Mouse (Mus musculus) lung, embryonic 16.5 days (tissue): ENCODE results near the gene Cdk10. TPM values are rescaled to one million over a fixed set of nuclear protein-coding genes. Genes with fewer than 3 reads are reported as not detected.

Source experiments
- ATAC-seq: fragments of 200-750 bp; cut with Nextera tagmentation; 2 replicates; pipeline ENCODE4 v1.8.0; 2017; ENCODE audit warnings: low read depth, mild to moderate bottlenecking, moderate library complexity
- H3K27ac ChIP-seq: fragments of 300-500 bp; sonication (generic); 2 replicates; pipeline ENCODE4 v1.5.1; 2014; ENCODE audit warnings: mild to moderate bottlenecking, control low read depth, low read length
- H3K27me3 ChIP-seq: fragments of 300-500 bp; sonication (generic); 2 replicates; pipeline ENCODE4 v1.6.1; 2014; ENCODE audit warnings: low read depth, low read length, mixed read lengths; ENCODE audit not compliant: control insufficient read depth, insufficient read depth
- H3K36me3 ChIP-seq: fragments of 300-500 bp; sonication (generic); 2 replicates; pipeline ENCODE4 v1.6.1; 2014; ENCODE audit warnings: low read length; ENCODE audit not compliant: control insufficient read depth, insufficient read depth
- H3K4me1 ChIP-seq: fragments of 300-500 bp; sonication (generic); replicated peaks from 2 replicates; pipeline ENCODE4 v1.6.1; 2014; ENCODE audit warnings: low read length, mixed read lengths; ENCODE audit not compliant: control insufficient read depth, insufficient read depth
- H3K4me2 ChIP-seq: fragments of 300-500 bp; sonication (generic); 2 replicates; pipeline ENCODE4 v1.6.1; 2014; ENCODE audit warnings: low read depth, low read length, control low read depth
- H3K4me3 ChIP-seq: fragments of 300-500 bp; sonication (generic); 2 replicates; pipeline ENCODE4 v1.5.1; 2014; ENCODE audit warnings: mild to moderate bottlenecking, low read length, control low read depth
- H3K9ac ChIP-seq: fragments of 300-500 bp; sonication (generic); 2 replicates; pipeline ENCODE4 v1.6.1; 2014; ENCODE audit warnings: low read length, control low read depth
- H3K9me3 ChIP-seq: fragments of 300-500 bp; sonication (generic); 2 replicates; pipeline ENCODE4 v1.6.1; 2016; ENCODE audit warnings: low read length; ENCODE audit not compliant: control insufficient read depth
- WGBS: fragments of 180-500 bp; shearing (Covaris S2); extraction: QIAGEN DNeasy Blood & Tissue Kit; methylation state at CpG from one replicate; pipeline ENCODE4 v1.1.7; 2014; 5-methylcytosine and 5-hydroxymethylcytosine counted together
- polyA plus RNA-seq: library from polyadenylated mRNA; unstranded; fragments of >200 nt; fragmentation: Nextera tagmentation; extraction: Ambion mirVana; gene quantifications from 2 replicates; pipeline ENCODE4 v1.2.1, GENCODE M21; 2015

The Cdk10 gene
- polyA plus RNA-seq, 1 experiment from 2014 or later, result 30.1 TPM

DNA sequence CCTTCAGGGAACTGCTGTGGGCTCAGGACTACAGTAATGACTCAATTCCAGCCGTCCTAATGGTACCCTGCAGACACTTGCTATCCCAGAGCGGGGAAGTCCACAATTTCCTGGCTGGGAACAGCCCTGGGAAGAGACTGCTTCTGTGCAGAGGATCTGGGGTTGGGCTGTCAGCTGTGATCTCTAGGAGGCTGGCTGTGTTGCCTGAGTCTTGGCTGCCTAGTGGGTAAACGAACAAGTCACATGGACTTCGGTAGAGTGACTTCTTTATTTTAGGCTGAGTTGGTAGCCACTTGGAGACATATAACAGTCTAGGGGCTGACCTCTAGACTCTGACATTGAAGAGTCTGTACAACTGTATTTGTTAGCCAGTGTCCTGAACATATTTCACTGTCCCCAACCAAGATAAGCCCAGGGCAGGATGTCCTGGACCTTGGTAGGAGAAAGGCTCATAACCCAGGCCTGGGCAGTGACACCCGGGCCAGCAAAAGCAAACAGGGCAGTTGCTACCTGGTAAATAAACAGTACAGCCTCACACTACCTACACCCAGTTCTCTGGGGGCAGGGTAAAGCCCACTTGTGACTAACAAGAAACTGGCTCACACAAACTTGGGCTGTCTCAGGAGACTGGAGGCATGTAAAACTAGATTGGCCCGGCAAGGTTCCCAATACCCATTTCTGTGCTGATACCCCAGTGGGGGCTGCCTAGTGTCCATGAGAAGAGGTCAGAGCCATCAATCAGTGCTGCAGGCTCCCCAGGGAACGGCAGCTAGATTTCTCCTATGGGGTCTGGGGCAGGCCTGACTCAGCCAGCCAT, 17.7 kb downstream of the Cdk10 start:
- no peaks in the 10 kb centered on the region for H3K4me1 ChIP-seq
- H3K4me2 ChIP-seq, result no peak overlapping the region
- H3K36me3 ChIP-seq, result peaks cover 13% of the 10 kb centered on the region
- no peaks in the 10 kb centered on the region for H3K27me3 ChIP-seq
- ATAC-seq, result no peak
- no peaks in the 10 kb centered on the region for H3K9me3 ChIP-seq
- H3K27ac ChIP-seq, result no peak overlapping the region
- 70% methylated on average over 7 of the region's 7 CpGs for WGBS
- no peak overlapping the region for H3K9ac ChIP-seq
- H3K4me3 ChIP-seq, result no peak overlapping the region

GRCm38 (mm10) chr8:123243053-123243452, 18.4 kb downstream of the Cdk10 start:
- H3K9ac ChIP-seq, result no peak overlapping the region
- H3K27me3 ChIP-seq, result no peaks in the 10 kb centered on the region
- no peaks in the 10 kb centered on the region for H3K9me3 ChIP-seq
- H3K4me2 ChIP-seq, result no peak overlapping the region
- peaks cover 18% of the 10 kb centered on the region for H3K36me3 ChIP-seq
- no peak overlapping the region for H3K27ac ChIP-seq
- no peaks in the 10 kb centered on the region for H3K4me1 ChIP-seq
- no peak for ATAC-seq
- H3K4me3 ChIP-seq, result no peak overlapping the region
- WGBS, result 65% methylated on average over 11 of the region's 11 CpGs

DNA sequence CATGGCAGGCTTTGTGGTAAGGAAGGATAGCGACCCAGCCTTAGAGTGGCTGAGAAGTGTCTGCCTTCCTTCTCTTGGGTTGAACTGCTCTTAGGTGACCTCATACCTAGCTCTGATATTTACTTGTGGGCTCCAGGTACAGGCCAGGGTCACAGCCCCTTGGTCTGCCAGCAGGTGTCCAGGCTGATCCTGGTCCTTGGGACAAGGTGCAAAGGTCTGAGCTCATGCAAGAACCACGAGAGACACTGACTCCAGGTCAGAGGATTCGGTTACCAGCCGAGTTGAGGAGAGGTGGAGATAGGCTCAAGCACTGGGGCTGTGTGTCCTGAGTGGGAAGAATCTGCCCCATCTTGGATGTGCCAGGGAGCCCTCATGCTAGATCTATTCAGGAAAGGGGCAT, 19.7 kb downstream of the Cdk10 start:
- H3K9me3 ChIP-seq, result no peaks in the 10 kb centered on the region
- H3K27ac ChIP-seq, result no peak overlapping the region
- no peaks in the 10 kb centered on the region for H3K27me3 ChIP-seq
- 90% methylated on average over 4 of the region's 4 CpGs for WGBS
- H3K4me2 ChIP-seq, result no peak overlapping the region
- no peaks in the 10 kb centered on the region for H3K4me1 ChIP-seq
- H3K36me3 ChIP-seq, result peaks cover 21% of the 10 kb centered on the region
- no peak for ATAC-seq
- no peak overlapping the region for H3K9ac ChIP-seq
- H3K4me3 ChIP-seq, result no peak overlapping the region

DNA sequence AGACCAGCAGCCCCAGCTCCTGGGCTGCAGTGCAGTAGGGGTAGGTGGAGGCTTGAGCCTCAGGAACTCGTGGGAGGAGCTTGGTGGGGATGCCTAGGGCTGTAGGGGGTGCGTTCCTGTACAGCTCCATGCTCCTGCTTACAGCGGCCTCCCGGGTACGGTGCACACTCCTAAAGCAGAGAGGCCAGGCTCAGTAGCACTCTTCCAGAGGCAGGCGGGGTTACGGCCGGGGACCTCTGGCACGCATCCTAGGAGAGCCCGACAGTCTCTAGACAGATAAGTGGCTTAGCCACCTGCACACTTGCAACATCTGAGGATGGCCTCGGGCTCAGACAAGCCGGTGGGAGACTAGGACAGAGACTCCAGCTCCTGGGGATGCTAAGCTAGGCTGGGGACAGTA, 20.9 kb downstream of the Cdk10 start:
- no peak overlapping the region for H3K27ac ChIP-seq
- peaks cover 21% of the 10 kb centered on the region for H3K36me3 ChIP-seq
- no peak overlapping the region for H3K4me3 ChIP-seq
- H3K9ac ChIP-seq, result no peak overlapping the region
- no peaks in the 10 kb centered on the region for H3K9me3 ChIP-seq
- no peak overlapping the region for H3K4me2 ChIP-seq
- 76% methylated on average over 12 of the region's 12 CpGs for WGBS
- H3K4me1 ChIP-seq, result no peaks in the 10 kb centered on the region
- ATAC-seq, result no peak
- H3K27me3 ChIP-seq, result no peaks in the 10 kb centered on the region

- H3K36me3 ChIP-seq, result peaks cover 21% of the 10 kb centered on the region
- no peaks in the 10 kb centered on the region for H3K9me3 ChIP-seq
- no peak overlapping the region for H3K4me2 ChIP-seq
- H3K9ac ChIP-seq, result no peak overlapping the region
- ATAC-seq, result no peak
- 95% methylated on average over 6 of the region's 6 CpGs for WGBS
- no peak overlapping the region for H3K27ac ChIP-seq
- no peaks in the 10 kb centered on the region for H3K27me3 ChIP-seq
- H3K4me1 ChIP-seq, result peaks cover 3% of the 10 kb centered on the region
- no peak overlapping the region for H3K4me3 ChIP-seq
These were observed 23.1 kb downstream of the Cdk10 start for GRCm38 (mm10) chr8:123247748-123248147.

DNA sequence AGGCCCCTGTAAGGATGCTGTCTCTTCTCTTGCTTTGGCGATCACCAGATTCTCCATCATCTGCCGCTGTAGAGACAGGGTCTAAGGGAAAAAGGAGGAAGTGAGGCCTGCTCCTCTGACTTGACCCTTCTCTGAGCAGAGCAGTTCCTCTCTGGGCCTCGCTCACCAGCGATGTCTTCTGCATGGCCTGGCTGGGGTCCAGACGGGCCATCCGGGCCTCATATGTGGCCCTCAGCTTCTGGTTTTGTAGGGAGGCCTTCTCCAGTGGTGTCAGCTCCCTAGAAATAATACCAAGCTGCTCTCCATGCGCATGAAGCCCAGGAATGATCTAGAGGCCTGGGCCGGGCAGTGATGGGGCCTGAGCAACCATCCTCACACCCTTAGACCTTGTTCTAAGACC, 24.0 kb downstream of the Cdk10 start:
- no peak overlapping the region for H3K27ac ChIP-seq
- no peak overlapping the region for H3K4me2 ChIP-seq
- H3K4me1 ChIP-seq, result peaks cover 9% of the 10 kb centered on the region
- peaks cover 21% of the 10 kb centered on the region for H3K36me3 ChIP-seq
- H3K27me3 ChIP-seq, result no peaks in the 10 kb centered on the region
- H3K4me3 ChIP-seq, result no peak overlapping the region
- no peaks in the 10 kb centered on the region for H3K9me3 ChIP-seq
- H3K9ac ChIP-seq, result no peak overlapping the region
- ATAC-seq, result no peak
- WGBS, result 86% methylated on average over 8 of the region's 8 CpGs

DNA sequence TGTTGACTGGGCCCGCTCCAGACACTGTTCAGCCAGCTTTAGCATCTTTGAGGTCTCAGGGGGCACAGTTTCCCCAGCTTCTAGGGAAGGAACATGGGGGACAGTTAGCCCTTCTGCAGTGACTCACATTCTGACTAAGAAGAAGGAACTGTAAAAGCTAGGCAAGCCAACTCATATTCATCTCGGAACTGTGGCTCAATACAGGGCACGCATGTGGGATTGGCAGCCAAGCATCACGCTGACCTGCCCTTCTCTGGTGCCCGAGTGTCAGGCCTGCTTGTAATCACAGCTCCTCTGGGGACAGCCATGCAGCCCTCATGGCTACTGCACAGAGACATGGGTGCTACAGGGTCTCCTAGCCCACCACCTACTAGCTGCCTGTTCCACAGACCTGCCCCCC, 26.3 kb downstream of the Cdk10 start:
- peaks cover 19% of the 10 kb centered on the region for H3K4me1 ChIP-seq
- no peak overlapping the region for H3K4me2 ChIP-seq
- no peaks in the 10 kb centered on the region for H3K27me3 ChIP-seq
- H3K36me3 ChIP-seq, result peaks cover 17% of the 10 kb centered on the region
- ATAC-seq, result no peak
- H3K9me3 ChIP-seq, result no peaks in the 10 kb centered on the region
- H3K9ac ChIP-seq, result no peak overlapping the region
- H3K27ac ChIP-seq, result no peak overlapping the region
- no peak overlapping the region for H3K4me3 ChIP-seq
- WGBS, result 96% methylated on average over 5 of the region's 5 CpGs

- no peak for ATAC-seq
- Histone ChIP-seq H3K36me3 (peaks cover 12% of the 10 kb centered on the region), H3K27ac (no peak overlapping the region), H3K4me1 (peaks cover 19% of the 10 kb centered on the region), H3K9ac (peak overlapping the region; percentile 99; the same call in 1 of the 2 replicates), H3K27me3 (no peaks in the 10 kb centered on the region), H3K9me3 (no peaks in the 10 kb centered on the region), H3K4me3 (peak overlapping the region; percentile 97), H3K4me2 (peak overlapping the region; percentile 90)
- 39% methylated on average over 4 of the region's 4 CpGs for WGBS
These were observed 28.3 kb downstream of the Cdk10 start for GRCm38 (mm10) chr8:123252925-123253324.

GRCm38 (mm10) chr8:123253451-123254098, 28.9 kb downstream of the Cdk10 start:
- Histone ChIP-seq H3K36me3 (peaks cover 8% of the 10 kb centered on the region), H3K9me3 (no peaks in the 10 kb centered on the region), H3K27me3 (no peaks in the 10 kb centered on the region), H3K4me3 (peak overlapping the region; percentile 97), H3K9ac (peak overlapping the region; percentile 99), H3K4me2 (peak overlapping the region; percentile 90), H3K27ac (peak overlapping the region; percentile 70), H3K4me1 (peaks cover 19% of the 10 kb centered on the region)
- peak; percentile 50 for ATAC-seq
- WGBS, result 1% methylated on average over 34 of the region's 40 CpGs
